Mouse (Mus musculus): Measurements from ENCODE around the gene Enox1. TPM values are rescaled to one million over a fixed set of nuclear protein-coding genes. Genes with fewer than 3 reads are reported as not detected.
A peak's percentile ranks its signal among the peaks of the same experiment; 100 is the strongest.

Enox1 gene
- total RNA-seq, 4 experiments from 2014 or later, result 3.1 to 6.7 (median 5.2) TPM

GRCm38 (mm10) chr14:77375054-77375453, 218.5 kb downstream of the Enox1 start:
- no peak for DNase-seq

DNA sequence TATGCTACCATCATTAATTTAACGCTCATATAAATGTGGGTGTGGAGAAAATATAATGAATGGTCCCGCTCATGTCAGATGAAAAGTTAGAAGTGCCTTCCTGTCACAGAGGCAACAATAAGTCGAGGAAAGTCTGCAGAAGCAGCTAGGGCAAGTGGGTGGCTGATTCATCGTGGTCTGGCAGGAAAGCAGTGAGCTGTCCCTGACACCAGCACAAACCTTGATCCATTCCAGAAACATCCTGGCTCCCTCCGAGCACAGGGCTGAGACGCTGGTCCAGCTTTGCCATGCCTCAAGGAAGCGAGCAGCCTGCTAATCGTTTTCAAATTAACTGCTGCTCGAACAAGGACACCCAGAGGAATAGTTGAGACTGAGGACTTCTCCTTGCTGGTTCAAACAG, 219.1 kb downstream of the Enox1 start:
- DNase-seq, result peak; percentile 77

DNA sequence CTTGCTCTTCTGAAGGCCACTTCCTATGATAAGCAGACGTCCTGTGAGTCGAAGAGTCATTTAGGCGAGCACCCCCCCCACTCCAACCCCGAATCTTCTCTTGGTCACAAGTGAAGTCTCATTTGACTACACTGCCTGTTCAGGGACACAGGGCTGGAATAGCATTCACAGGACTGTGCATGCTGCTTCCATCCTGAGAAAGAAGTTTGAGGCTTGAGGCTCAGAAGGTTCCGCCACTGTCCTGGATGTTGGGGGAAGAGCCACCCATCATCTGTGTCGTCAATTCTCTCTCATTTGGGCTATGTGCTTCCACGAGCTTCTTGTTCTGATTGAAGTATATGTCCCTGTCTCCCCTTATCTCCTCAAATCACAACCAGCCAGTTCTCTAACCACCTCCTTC, 220.2 kb downstream of the Enox1 start:
- no peak for DNase-seq

DNA sequence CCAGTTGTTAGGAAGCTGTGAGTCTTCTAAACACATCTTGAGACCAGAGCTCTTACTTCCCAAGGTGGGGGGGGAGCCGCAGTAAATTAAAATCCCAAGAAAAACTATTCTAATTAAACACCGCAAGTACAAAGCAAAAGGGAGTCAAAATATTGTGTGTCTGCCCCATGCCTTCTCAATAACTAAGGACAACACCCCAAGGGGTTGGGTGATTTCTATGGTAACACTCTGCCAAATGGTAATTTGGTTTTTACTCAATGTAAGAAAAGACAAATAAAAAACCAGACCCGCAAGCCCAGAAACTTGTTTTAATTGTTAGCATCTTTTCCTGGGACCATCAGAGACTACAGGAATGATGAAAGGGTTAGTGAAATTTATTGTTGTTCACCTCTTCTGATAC, 220.9 kb downstream of the Enox1 start:
- no peak for DNase-seq

GRCm38 (mm10) chr14:77377873-77378272, 221.3 kb downstream of the Enox1 start:
- DNase-seq, result no peak

- no peak for DNase-seq
Measured at GRCm38 (mm10) chr14:77381532-77381931, 225.0 kb downstream of the Enox1 start.

- DNase-seq, result no peak
Measured at GRCm38 (mm10) chr14:77385621-77386020, 229.1 kb downstream of the Enox1 start.

- no peak for DNase-seq
Measured at GRCm38 (mm10) chr14:77387877-77388276, 231.3 kb downstream of the Enox1 start.

GRCm38 (mm10) chr14:77389276-77389675, 232.7 kb downstream of the Enox1 start:
- DNase-seq, result no peak

DNA sequence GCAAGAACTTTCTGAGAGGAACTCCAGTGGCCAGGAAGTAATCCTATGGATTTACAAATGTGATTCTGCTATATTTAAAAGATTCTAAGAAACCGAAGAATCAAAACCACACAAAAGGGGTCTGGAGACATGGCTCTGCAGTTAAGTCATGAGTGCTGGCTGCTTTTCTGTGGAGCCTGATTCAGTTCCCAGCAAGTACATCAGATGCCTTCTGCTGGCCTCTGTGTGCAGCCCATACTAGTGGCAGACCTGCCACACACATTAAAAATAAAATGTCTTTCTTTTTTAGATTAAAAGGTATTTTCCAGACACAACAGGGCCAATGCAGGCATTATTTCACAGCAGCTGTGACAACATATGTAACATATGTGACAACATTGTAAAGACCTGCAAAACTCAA, 235.9 kb downstream of the Enox1 start:
- no peak for DNase-seq

DNA sequence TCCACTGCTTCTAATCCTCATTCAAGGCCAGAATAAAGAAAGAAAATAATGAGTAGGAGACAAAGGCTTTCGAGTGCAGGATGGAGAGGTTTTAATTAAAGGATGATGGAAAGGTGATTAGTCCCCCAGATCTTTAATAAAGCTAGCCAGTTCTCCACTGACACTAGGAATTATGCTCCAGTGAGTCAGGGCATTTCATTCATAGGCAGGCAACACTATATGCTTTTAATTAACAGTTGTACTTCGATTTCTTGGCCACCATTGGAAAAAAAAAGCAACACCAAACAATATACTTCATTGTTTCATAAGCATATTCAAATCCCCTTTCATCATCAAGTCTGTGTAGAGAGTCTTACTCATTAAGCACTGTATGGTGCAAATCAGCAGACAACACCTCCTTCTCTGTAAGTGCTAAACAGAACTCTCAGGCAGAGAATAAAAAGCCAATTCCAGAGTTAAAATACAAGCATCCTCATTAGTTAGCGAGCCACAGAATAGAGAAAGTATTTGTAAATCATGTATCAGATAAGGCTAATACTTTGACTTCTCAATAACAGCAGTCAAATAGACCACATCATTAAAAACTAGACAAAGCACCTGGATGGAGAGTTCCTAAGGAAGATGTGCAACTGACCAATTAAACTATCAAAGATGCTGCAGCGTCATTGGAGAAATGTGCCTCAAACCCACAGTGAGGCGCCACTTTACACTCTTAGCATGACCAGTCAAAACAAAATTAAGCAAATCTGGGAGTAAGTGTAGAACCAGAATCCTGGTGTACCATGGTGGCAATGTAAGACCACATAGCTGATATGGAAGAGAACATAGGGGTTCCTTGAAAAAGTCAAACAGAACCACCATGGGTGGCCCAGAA, 249.9 kb downstream of the Enox1 start:
- DNase-seq, result no peak

DNA sequence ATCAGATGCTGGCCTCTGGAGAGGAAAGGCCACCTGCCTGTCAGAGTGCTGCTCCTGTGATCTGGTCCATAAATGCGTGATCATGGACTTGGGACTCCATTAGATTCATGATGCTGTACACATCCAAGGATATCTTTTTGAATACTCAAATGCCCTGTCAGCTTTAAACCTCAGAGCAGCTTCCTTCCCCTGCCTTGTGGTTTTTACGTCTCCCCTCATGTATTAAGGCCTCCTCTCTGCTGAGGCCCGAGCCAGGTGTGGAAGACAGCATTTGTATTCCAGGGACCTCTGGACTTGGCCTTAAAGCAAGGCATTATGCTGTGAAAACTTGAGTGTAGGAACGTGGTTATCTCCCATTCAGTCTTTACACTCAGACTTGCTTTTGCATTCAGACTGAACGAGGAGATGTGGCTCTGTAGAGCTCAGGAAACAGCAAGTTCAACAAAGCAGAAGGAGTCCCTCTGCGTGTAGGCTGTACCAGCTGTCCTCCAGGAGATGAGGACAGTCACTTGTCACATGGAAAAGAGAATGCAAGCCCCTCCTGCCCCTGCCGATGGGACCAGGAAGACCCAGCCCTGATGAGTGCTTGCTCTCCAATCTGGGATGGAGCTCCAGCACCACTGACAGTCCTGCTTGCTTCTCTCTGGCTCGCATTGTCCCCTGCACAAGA, 252.8 kb downstream of the Enox1 start:
- DNase-seq, result no peak

DNA sequence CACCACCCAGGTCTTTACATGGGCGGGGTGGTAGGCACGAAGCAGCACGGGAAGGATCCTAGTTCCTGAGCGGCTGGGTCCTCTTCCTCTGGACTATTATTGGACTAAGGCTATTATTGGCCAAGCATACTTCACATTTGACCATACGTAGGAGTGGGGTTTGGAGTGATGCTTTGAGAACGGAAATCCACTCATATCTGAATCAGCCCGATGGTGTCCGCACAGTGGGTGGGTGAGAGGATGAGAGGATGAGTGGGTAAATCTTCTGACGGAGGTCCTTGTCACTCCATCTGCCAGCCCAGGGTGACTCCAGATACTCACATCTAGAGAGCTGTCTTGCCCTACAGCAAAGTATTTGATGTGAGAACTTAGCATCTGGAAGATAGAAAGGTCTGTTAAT, 253.8 kb downstream of the Enox1 start:
- no peak for DNase-seq

GRCm38 (mm10) chr14:77413106-77413505, 256.5 kb downstream of the Enox1 start:
- no peak for DNase-seq

DNA sequence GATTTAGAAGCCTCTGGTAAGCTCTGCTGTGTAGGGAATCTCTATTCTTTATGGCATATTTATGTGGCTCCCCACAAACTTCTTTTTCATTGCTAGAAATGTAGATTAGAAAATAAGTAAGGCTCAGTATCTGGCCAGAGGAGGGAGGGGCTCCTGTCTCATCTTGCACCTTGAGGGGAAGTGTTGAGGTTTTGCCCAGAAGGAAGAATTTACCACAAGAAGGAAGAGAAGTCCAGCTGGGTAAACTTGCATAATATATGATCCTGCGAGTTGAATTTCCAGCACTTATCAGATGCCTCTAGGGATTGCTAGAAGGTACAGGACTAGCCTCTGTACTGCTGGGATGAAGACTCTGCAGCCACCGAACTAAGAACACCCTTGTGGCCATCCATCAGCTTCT, 259.8 kb downstream of the Enox1 start:
- no peak for DNase-seq

GRCm38 (mm10) chr14:77421031-77421430, 264.5 kb downstream of the Enox1 start:
- DNase-seq, result no peak

- DNase-seq, result peak; percentile 25
Measured at GRCm38 (mm10) chr14:77423194-77423593, 266.6 kb downstream of the Enox1 start.

DNA sequence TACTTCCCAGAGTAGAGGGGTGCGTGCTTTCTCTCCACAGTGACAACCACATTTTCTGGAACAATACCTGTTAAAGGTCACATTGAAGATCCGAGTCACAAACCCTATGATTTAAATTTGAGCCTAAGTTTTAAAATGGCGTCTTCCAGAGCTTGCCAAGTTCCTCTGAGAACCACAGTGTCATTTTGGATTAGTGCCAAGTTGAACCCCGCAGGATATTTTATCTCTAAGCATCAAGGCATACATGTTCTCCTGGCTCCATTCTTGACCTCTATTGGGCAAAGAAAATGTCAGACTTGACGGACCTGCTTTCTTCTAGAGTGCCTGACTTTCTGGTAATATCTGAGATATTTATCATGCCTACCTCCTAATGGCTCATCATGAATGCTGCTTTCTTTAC, 282.9 kb downstream of the Enox1 start:
- DNase-seq, result no peak

- no peak for DNase-seq
Measured at GRCm38 (mm10) chr14:77440805-77441204, 284.2 kb downstream of the Enox1 start.

GRCm38 (mm10) chr14:77441541-77441940, 285.0 kb downstream of the Enox1 start:
- DNase-seq, result no peak

DNA sequence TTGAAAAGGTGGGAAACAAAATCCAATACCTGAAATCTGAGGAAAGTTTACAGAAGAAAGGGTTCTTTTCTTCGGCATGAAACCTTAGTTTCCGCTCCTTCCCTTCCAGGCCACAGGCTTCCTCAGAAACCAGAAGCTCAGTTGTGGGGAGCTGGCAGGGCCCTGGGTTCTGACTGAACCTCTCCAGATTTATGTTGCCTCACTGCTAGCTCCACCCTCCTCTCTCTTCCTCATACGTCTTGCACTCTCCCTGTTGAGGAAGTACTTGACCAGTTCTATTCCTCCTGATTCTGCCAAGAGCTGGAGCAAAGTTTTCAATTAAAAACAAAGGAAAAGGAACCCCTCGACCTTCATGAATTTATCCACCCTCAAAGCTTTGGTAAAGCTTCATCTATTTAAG, 291.4 kb downstream of the Enox1 start:
- DNase-seq, result no peak

GRCm38 (mm10) chr14:77451916-77452315, 295.4 kb downstream of the Enox1 start:
- no peak for DNase-seq

DNA sequence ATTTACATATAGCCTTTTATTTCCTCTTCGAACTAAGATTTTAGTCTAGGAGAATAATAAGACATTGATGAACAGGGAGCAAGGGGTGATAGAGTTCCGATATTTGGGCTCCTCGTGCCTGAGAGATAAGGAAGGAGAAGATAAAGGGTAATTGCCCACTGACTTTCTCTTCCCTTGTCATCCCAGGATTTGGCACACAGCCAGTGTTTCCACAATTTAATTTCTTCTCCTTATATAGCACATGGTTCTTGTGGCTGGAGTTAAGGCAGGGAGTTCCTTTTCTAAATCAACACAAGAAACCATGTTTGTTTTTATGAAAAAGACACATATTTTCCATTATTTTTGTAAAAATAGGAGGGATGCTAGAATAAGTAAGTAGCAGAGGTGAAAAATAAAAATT, 299.5 kb downstream of the Enox1 start:
- DNase-seq, result no peak

DNA sequence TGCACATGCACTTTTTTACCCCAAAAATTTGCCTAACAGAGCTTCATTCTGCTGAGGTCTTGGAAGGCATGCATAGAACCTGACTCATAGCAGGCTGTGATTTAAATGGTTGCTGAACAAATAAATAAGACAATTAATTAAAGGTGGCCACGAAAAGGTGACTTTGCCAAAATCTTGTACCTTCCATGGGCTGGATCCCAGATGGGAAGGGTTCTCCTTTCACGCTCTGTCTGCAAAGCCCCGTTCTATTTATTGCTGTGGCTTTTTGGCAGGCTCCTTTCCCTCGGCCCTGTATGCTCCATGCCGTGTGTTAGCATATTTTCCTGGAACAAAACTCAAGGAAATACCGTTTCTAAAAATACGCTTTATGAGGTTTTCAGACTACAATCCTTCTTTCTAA, 300.3 kb downstream of the Enox1 start:
- DNase-seq, result no peak
